Mouse (Mus musculus) cerebellum, adult 2 months (tissue): Measurements from ENCODE around the gene Lhx1. TPM values are rescaled to one million over a fixed set of nuclear protein-coding genes. Genes with fewer than 3 reads are reported as not detected.

Experiments
- DNase-seq, 2 experiments: peaks; one replicate each; pipeline ENCODE4 v3.0.0; 2021
- H3K27ac ChIP-seq: fragments of 200-500 bp; 2 replicates; pipeline ENCODE4 v1.5.1; 2012; ENCODE audit warnings: low read length, control low read depth, inconsistent platforms; ENCODE audit not compliant: insufficient read depth
- H3K27me3 ChIP-seq: fragments of 200-500 bp; 2 replicates; pipeline ENCODE4 v1.6.1; 2012; ENCODE audit warnings: inconsistent platforms, mild to moderate bottlenecking, low read length, moderate library complexity; ENCODE audit not compliant: control insufficient read depth, insufficient read depth
- H3K4me1 ChIP-seq: fragments of 200-500 bp; 2 replicates; pipeline ENCODE4 v1.6.1; 2011; ENCODE audit warnings: low read length; ENCODE audit not compliant: control insufficient read depth, insufficient read depth
- H3K4me3 ChIP-seq: fragments of 200-500 bp; replicated peaks from 2 replicates; pipeline ENCODE3; 2011; ENCODE audit warnings: mild to moderate bottlenecking, low read depth, low read length, control low read depth; ENCODE audit not compliant: insufficient read depth
- CTCF ChIP-seq: fragments of 200-500 bp; IDR thresholded peaks from 2 replicates; pipeline ENCODE4 v1.5.1; 2011; ENCODE audit warnings: low read depth, mild to moderate bottlenecking, control low read depth, low read length, moderate library complexity, borderline replicate concordance; ENCODE audit not compliant: insufficient read depth
- POLR2A ChIP-seq: fragments of 200-500 bp; IDR thresholded peaks from 2 replicates; pipeline ENCODE4 v1.6.1; 2011; ENCODE audit warnings: low read length, control low read depth, borderline replicate concordance; ENCODE audit not compliant: insufficient read depth
- WGBS: fragments of 180-500 bp; shearing (Covaris S2); methylation state at CpG from one replicate; pipeline ENCODE4 v1.1.7; 2018; 5-methylcytosine and 5-hydroxymethylcytosine counted together
- polyA plus RNA-seq: library from polyadenylated mRNA; depleted of rRNA; stranded (reverse); fragments of >200 nt; gene quantifications from 2 replicates; pipeline ENCODE4 v1.2.3, GENCODE M21; 2012; rRNA removed

Lhx1 gene
- polyA plus RNA-seq, 1 experiment: 37.3 TPM

DNA sequence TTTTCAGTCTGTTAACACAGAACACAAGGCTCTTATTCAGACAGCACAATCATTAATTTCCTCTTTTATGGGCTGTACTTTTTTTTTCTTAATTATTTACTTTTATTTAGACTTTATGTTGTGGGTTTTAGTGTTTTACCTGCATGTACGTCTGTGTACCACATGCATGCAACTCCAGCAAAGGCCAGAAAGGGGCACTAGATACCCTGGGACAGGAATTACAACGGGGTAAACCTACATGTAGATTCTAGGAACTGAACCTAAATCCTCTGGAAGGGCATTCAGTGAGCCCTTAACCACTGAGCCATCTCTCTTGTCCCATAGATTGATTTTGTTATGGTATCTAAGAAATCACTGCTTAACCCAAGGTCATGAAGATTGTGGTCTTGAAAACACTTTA lies 27.4 kb downstream of the Lhx1 start:
- DNase-seq: peak in 1 of 2 experiments; percentile 22

DNA sequence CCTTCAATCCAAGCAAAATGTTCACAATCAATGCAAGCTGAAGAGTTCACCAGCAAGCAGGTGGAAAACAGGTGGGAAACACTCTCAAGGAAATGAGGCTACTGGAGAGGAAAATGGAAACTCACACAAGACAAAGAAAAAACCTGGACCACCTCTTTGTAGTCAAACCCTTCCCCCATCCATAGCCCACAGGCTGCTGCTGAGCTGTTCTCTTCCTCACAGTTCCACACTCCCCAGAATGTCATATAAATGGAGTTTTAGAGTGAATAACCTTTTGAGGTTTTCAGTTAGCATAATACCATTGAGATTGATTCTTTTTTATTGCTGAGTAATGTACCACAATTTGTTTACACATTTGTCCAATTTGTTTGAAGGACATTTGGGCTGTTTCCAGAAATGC lies 28.4 kb downstream of the Lhx1 start:
- Histone ChIP-seq H3K27me3 (no peaks in the 10 kb centered on the region), H3K27ac (no peak overlapping the region), H3K4me1 (no peaks in the 10 kb centered on the region), H3K4me3 (no peak overlapping the region)
- no peak for TF ChIP-seq POLR2A
- TF ChIP-seq CTCF: no peak
- DNase-seq: no peak

More for the DNA sequence above, 27.4 kb downstream of the Lhx1 start:
- peak; percentile 56; the same call in 1 of the 2 replicates for TF ChIP-seq CTCF
- no peak for TF ChIP-seq POLR2A
- Histone ChIP-seq H3K27me3 (no peaks in the 10 kb centered on the region), H3K4me1 (no peaks in the 10 kb centered on the region), H3K4me3 (no peak overlapping the region), H3K27ac (no peak overlapping the region)
- WGBS: 66% methylated on average over 2 of the region's 2 CpGs

DNA sequence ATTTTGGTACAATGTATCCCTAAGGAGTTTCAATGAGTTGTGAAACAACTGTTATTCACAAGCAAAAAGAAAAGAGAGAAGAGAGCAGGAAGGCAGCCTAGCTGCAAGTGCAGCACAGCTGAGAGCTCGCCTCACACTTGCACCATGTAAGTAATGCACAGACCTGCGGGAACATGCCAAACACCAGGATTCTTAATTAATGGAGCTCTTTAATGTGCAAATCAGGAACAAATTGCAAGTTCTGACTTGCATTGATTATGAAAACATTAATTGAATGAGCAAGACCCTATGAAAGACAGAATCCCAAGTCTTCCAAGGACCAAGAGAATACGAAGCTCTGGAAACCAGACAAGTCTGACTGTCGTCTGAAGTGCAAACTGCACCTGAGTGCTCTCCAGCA lies 29.6 kb downstream of the Lhx1 start:
- TF ChIP-seq CTCF: no peak
- no peak for TF ChIP-seq POLR2A
- H3K4me3 ChIP-seq: no peak overlapping the region
- H3K27ac ChIP-seq: no peak overlapping the region
- DNase-seq: no peak
- H3K4me1 ChIP-seq: no peaks in the 10 kb centered on the region
- no peaks in the 10 kb centered on the region for H3K27me3 ChIP-seq
- WGBS: 72% methylated on average over 4 of the region's 4 CpGs

DNA sequence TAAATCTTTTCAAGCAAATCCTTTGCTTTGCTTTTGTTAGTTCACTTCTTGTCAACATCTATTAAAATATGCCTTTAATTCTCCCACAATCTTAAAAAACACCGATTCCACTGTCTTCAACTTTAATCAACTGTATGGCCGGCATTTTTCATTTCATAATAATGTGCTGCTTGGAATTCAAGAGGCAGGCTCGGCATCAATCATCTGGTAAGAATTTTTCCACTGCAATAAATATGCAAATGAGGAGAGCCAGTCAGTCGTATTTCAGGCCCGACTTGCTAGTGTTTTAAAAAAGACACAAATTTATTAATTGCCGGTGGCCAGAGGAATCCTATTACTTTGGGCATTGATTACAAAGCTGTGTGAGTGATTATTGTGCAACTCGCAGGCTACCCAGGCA lies 43.7 kb downstream of the Lhx1 start:
- 48% methylated on average over 7 of the region's 7 CpGs for WGBS
- H3K4me3 ChIP-seq: no peak overlapping the region
- DNase-seq: no peak
- H3K27ac ChIP-seq: no peak overlapping the region
- H3K4me1 ChIP-seq: no peaks in the 10 kb centered on the region
- TF ChIP-seq POLR2A (no peak), CTCF (no peak)
- H3K27me3 ChIP-seq: no peaks in the 10 kb centered on the region

DNA sequence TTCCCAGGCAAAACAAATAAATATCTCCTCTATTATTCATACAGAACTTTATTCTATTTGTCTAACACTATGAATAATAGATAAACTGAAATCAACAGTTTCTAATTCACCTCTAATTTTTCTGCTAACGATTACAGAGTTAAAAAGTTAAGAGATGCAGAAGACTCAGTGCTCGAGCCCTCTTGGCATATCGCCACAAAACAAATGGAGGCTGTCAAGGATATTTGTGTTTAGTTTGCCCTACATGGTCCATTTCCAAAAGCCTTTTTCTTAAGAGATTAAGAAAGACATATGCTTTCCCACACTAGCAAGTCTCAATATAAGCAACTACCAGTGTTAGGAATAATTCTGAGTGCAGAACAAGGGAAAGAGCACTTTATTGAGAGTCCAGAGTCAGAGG lies 44.9 kb downstream of the Lhx1 start:
- no peak for TF ChIP-seq CTCF
- no peak for TF ChIP-seq POLR2A
- Histone ChIP-seq H3K27ac (no peak overlapping the region), H3K4me1 (no peaks in the 10 kb centered on the region), H3K4me3 (no peak overlapping the region), H3K27me3 (no peaks in the 10 kb centered on the region)
- 30% methylated on average over 3 of the region's 3 CpGs for WGBS
- DNase-seq: no peak

DNA sequence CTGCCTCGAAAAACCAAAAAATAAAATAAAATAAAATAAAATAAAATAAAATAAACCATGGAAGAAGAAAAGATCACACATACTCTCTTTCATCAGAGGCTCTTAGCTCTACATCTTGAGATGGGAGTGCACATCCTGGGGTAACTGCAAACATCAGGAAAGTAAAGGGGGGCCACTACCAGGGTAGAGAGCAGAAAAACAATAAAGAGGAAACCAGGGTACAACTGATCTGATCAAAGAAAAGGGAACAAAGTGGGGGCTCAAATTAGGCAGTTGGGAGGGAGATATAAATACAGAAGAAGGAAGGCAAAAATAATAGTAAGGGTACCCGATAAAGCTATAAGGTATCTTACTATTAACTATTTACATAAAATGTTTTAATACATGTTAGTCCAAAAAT lies 48.7 kb downstream of the Lhx1 start:
- no peak for DNase-seq
- Histone ChIP-seq H3K27ac (no peak overlapping the region), H3K4me3 (no peak overlapping the region), H3K27me3 (no peaks in the 10 kb centered on the region), H3K4me1 (no peaks in the 10 kb centered on the region)
- WGBS: 97% methylated on average over 2 of the region's 2 CpGs
- TF ChIP-seq CTCF (no peak), POLR2A (no peak)

DNA sequence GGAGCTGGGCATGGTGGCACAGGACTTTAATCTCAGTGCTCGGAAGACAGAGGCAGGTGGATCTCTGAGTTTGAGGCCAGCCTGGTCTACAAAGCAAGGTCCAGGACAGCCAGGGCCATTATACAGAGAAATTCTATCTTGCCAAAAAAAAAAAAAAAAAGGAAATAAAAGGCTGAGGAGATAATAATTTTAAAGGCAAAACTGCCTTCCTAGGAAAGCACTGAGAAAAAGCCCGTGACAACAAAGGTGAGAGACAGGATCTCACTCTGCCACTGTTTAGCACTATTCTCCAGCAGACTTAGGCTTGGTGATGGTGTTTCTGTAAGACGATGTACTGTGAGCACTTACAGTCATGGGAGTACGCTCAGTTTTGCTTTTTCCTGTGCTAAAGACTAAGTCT lies 49.3 kb downstream of the Lhx1 start:
- H3K27ac ChIP-seq: no peak overlapping the region
- WGBS: 97% methylated on average over 4 of the region's 4 CpGs
- H3K4me1 ChIP-seq: no peaks in the 10 kb centered on the region
- H3K4me3 ChIP-seq: no peak overlapping the region
- TF ChIP-seq CTCF (no peak), POLR2A (no peak)
- DNase-seq: no peak
- H3K27me3 ChIP-seq: no peaks in the 10 kb centered on the region

DNA sequence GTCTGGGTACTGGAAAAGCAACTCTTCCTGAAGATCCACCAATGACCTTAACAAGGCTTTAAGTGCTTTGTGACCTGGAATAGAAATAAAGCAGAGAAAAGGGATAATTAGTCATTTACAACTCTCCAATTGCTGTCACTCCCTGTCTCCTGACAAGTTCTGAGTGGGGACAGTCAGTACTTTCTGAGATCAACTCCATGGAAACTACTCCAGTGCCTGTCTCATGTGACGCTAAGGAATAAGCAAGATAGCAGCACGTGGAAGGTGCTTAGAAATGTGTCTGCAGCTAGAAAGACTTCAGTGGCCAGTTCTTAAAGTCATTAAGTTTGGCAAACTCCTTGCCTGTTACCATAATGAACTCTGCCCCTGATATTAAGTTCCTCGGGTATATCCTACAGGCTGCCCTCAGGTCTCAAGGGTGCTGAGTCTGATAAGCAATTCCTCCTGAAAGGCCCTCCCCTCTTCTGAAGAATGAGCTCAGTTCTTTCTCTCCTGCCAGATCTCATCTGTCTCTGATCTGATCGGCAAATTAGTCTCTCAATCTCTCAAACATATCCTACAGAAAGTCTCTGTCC lies 52.2 kb downstream of the Lhx1 start:
- DNase-seq: no peak
- 86% methylated on average over 4 of the region's 4 CpGs for WGBS
- Histone ChIP-seq H3K4me3 (no peak overlapping the region), H3K27me3 (no peaks in the 10 kb centered on the region), H3K4me1 (no peaks in the 10 kb centered on the region), H3K27ac (no peak overlapping the region)
- TF ChIP-seq CTCF: no peak
- TF ChIP-seq POLR2A: no peak

Other genes starting within 250 kb of the Lhx1 start
- 14.0 and 14.1 TPM in 2 replicates for gene Aatf, start 12.0 kb downstream of the Lhx1 start, polyA plus RNA-seq